Mouse (Mus musculus): ENCODE data around the gene Spop. TPM values are rescaled to one million over a fixed set of nuclear protein-coding genes. Genes with fewer than 3 reads are reported as not detected.

Spop gene
- polyA plus RNA-seq, 1 experiment from 2014 or later: 168 TPM

GRCm38 (mm10) chr11:95380711-95381110, 33.2 kb upstream of the Spop start:
- 90% methylated on average over 7 of the region's 7 CpGs for WGBS
- Histone ChIP-seq H3K27ac (no peak overlapping the region), H3K4me3 (no peak overlapping the region), H3K9me3 (no peaks in the 10 kb centered on the region), H3K4me1 (peaks cover 4% of the 10 kb centered on the region; the same call in 1 of the 2 replicates), H3K4me2 (no peak overlapping the region), H3K27me3 (no peaks in the 10 kb centered on the region), H3K9ac (no peak overlapping the region), H3K36me3 (peaks cover 57% of the 10 kb centered on the region)
- ATAC-seq (ENCODE audit: insufficient number of reproducible peaks, low FRiP score, low TSS enrichment, low read depth): no peak

- Histone ChIP-seq H3K9me3 (no peaks in the 10 kb centered on the region), H3K27ac (no peak overlapping the region), H3K4me1 (peaks cover 5% of the 10 kb centered on the region; the same call in 1 of the 2 replicates), H3K4me3 (no peak overlapping the region), H3K4me2 (no peak overlapping the region), H3K9ac (no peak overlapping the region), H3K36me3 (peaks cover 53% of the 10 kb centered on the region), H3K27me3 (no peaks in the 10 kb centered on the region)
- 83% methylated on average over 1 of the region's 1 CpGs for WGBS
- no peak for ATAC-seq (ENCODE audit: insufficient number of reproducible peaks, low FRiP score, low TSS enrichment, low read depth)
Observed at GRCm38 (mm10) chr11:95381146-95381545, 32.7 kb upstream of the Spop start.

GRCm38 (mm10) chr11:95383331-95383986, 30.4 kb upstream of the Spop start:
- Histone ChIP-seq H3K4me3 (no peak overlapping the region), H3K27ac (no peak overlapping the region; the same call in 1 of the 2 replicates), H3K27me3 (no peaks in the 10 kb centered on the region), H3K9ac (no peak overlapping the region), H3K9me3 (no peaks in the 10 kb centered on the region), H3K36me3 (peaks cover 58% of the 10 kb centered on the region), H3K4me2 (no peak overlapping the region), H3K4me1 (peaks cover 5% of the 10 kb centered on the region; the same call in 1 of the 2 replicates)
- WGBS: 84% methylated on average over 5 of the region's 5 CpGs
- no peak for ATAC-seq (ENCODE audit: insufficient number of reproducible peaks, low FRiP score, low TSS enrichment, low read depth)

GRCm38 (mm10) chr11:95384004-95384318, 29.9 kb upstream of the Spop start:
- WGBS: 35% methylated on average over 9 of the region's 9 CpGs
- Histone ChIP-seq H3K4me1 (peaks cover 5% of the 10 kb centered on the region; the same call in 1 of the 2 replicates), H3K27ac (peak overlapping the region; percentile 17; the same call in 1 of the 2 replicates), H3K9ac (no peak overlapping the region), H3K27me3 (no peaks in the 10 kb centered on the region), H3K9me3 (no peaks in the 10 kb centered on the region), H3K4me2 (peak overlapping the region; percentile 50), H3K36me3 (peaks cover 58% of the 10 kb centered on the region), H3K4me3 (peak overlapping the region; percentile 86)
- ATAC-seq (ENCODE audit: insufficient number of reproducible peaks, low FRiP score, low TSS enrichment, low read depth): no peak

- Histone ChIP-seq H3K4me2 (peak within 1 kb of the TSS; percentile 50), H3K9ac (peak within 1 kb of the TSS; percentile 77), H3K9me3 (no peaks in the 10 kb centered on the region), H3K27me3 (no peaks in the 10 kb centered on the region), H3K27ac (peak within 1 kb of the TSS; percentile 86), H3K4me3 (peak within 1 kb of the TSS; percentile 86), H3K4me1 (peaks cover 5% of the 10 kb centered on the region; the same call in 1 of the 2 replicates), H3K36me3 (peaks cover 57% of the 10 kb centered on the region)
- ATAC-seq (ENCODE audit: insufficient number of reproducible peaks, low FRiP score, low TSS enrichment, low read depth): peak; percentile 90
- WGBS: under 1% methylated on average over 42 of the region's 42 CpGs
Observed at GRCm38 (mm10) chr11:95384319-95384972, 29.4 kb upstream of the Spop start, which contains the start of gene Slc35b1. Slc35b1 (plus strand) TSS chr11:95384692.

- Histone ChIP-seq H3K9ac (peak overlapping the region; percentile 77), H3K27me3 (no peaks in the 10 kb centered on the region), H3K4me3 (peak overlapping the region; percentile 86), H3K4me2 (peak overlapping the region; percentile 50), H3K27ac (peak overlapping the region; percentile 86), H3K36me3 (peaks cover 57% of the 10 kb centered on the region), H3K4me1 (peaks cover 5% of the 10 kb centered on the region; the same call in 1 of the 2 replicates), H3K9me3 (no peaks in the 10 kb centered on the region)
- WGBS: under 1% methylated on average over 14 of the region's 14 CpGs
- no peak for ATAC-seq (ENCODE audit: insufficient number of reproducible peaks, low FRiP score, low TSS enrichment, low read depth)
Observed at GRCm38 (mm10) chr11:95384973-95385320, 28.9 kb upstream of the Spop start.

- Histone ChIP-seq H3K9me3 (no peaks in the 10 kb centered on the region), H3K4me1 (peaks cover 13% of the 10 kb centered on the region), H3K4me3 (no peak overlapping the region), H3K36me3 (peaks cover 52% of the 10 kb centered on the region), H3K27ac (no peak overlapping the region), H3K9ac (no peak overlapping the region), H3K27me3 (no peaks in the 10 kb centered on the region), H3K4me2 (no peak overlapping the region)
- WGBS: 95% methylated on average over 7 of the region's 7 CpGs
- ATAC-seq (ENCODE audit: insufficient number of reproducible peaks, low FRiP score, low TSS enrichment, low read depth): no peak
Observed at GRCm38 (mm10) chr11:95387354-95387753, 26.5 kb upstream of the Spop start.

- 68% methylated on average over 3 of the region's 3 CpGs for WGBS
- no peak overlapping the region for H3K4me2 ChIP-seq
- H3K4me1 ChIP-seq: peaks cover 25% of the 10 kb centered on the region
- H3K27me3 ChIP-seq: no peaks in the 10 kb centered on the region
- no peaks in the 10 kb centered on the region for H3K9me3 ChIP-seq
- no peak overlapping the region for H3K27ac ChIP-seq
- H3K4me3 ChIP-seq: no peak overlapping the region
- ATAC-seq (ENCODE audit: insufficient number of reproducible peaks, low FRiP score, low TSS enrichment, low read depth): no peak
- H3K9ac ChIP-seq: no peak overlapping the region
- peaks cover 52% of the 10 kb centered on the region for H3K36me3 ChIP-seq
Observed at GRCm38 (mm10) chr11:95389006-95389405, 24.9 kb upstream of the Spop start.

- Histone ChIP-seq H3K27ac (no peak overlapping the region), H3K9ac (no peak overlapping the region), H3K4me2 (no peak overlapping the region), H3K36me3 (peaks cover 52% of the 10 kb centered on the region), H3K4me1 (peaks cover 28% of the 10 kb centered on the region), H3K9me3 (no peaks in the 10 kb centered on the region), H3K4me3 (no peak overlapping the region), H3K27me3 (no peaks in the 10 kb centered on the region)
- ATAC-seq (ENCODE audit: insufficient number of reproducible peaks, low FRiP score, low TSS enrichment, low read depth): no peak
- 92% methylated on average over 6 of the region's 6 CpGs for WGBS
Observed at GRCm38 (mm10) chr11:95390420-95390819, 23.5 kb upstream of the Spop start.

GRCm38 (mm10) chr11:95391201-95391600, 22.7 kb upstream of the Spop start:
- no peak overlapping the region for H3K9ac ChIP-seq
- peaks cover 52% of the 10 kb centered on the region for H3K36me3 ChIP-seq
- peaks cover 25% of the 10 kb centered on the region for H3K4me1 ChIP-seq
- no peak overlapping the region for H3K4me3 ChIP-seq
- no peak overlapping the region for H3K4me2 ChIP-seq
- H3K9me3 ChIP-seq: no peaks in the 10 kb centered on the region
- ATAC-seq (ENCODE audit: insufficient number of reproducible peaks, low FRiP score, low TSS enrichment, low read depth): no peak
- no peaks in the 10 kb centered on the region for H3K27me3 ChIP-seq
- no peak overlapping the region for H3K27ac ChIP-seq
- WGBS: 70% methylated on average over 4 of the region's 4 CpGs

- H3K4me2 ChIP-seq: no peak overlapping the region
Observed at GRCm38 (mm10) chr11:95391743-95392142, 22.1 kb upstream of the Spop start.

GRCm38 (mm10) chr11:95392223-95392667, 21.6 kb upstream of the Spop start:
- 32% methylated on average over 7 of the region's 7 CpGs for WGBS
- no peak overlapping the region for H3K4me3 ChIP-seq
- H3K27me3 ChIP-seq: no peaks in the 10 kb centered on the region
- peaks cover 25% of the 10 kb centered on the region for H3K4me1 ChIP-seq
- H3K4me2 ChIP-seq: no peak overlapping the region
- no peaks in the 10 kb centered on the region for H3K9me3 ChIP-seq
- no peak overlapping the region for H3K9ac ChIP-seq
- no peak for ATAC-seq (ENCODE audit: insufficient number of reproducible peaks, low FRiP score, low TSS enrichment, low read depth)
- H3K27ac ChIP-seq: peak overlapping the region; percentile 60
- peaks cover 42% of the 10 kb centered on the region for H3K36me3 ChIP-seq

More at GRCm38 (mm10) chr11:95391743-95392142, 22.1 kb upstream of the Spop start:
- Histone ChIP-seq H3K4me3 (no peak overlapping the region), H3K27me3 (no peaks in the 10 kb centered on the region), H3K9ac (no peak overlapping the region), H3K4me1 (peaks cover 25% of the 10 kb centered on the region), H3K9me3 (no peaks in the 10 kb centered on the region), H3K27ac (peak overlapping the region; percentile 60; the same call in 1 of the 2 replicates), H3K36me3 (peaks cover 47% of the 10 kb centered on the region)
- WGBS: 41% methylated on average over 5 of the region's 5 CpGs
- ATAC-seq (ENCODE audit: insufficient number of reproducible peaks, low FRiP score, low TSS enrichment, low read depth): no peak

Measured in limb, embryonic 15.5 days (tissue).